Mouse (Mus musculus) spleen, adult 2 months (tissue): ENCODE measurements at regions not wholly inside any gene's neighbourhood (a gene's known extent, or its start where the extent isn't known, plus 50 kb on each side); places are given as distances from the start of the nearest gene placed in this dataset.

Experiments used
- CTCF ChIP-seq: fragments of 200-500 bp; IDR thresholded peaks from 2 replicates; pipeline ENCODE4 v1.5.1; 2011; ENCODE audit warnings: mild to moderate bottlenecking, inconsistent platforms; ENCODE audit not compliant: insufficient read depth, insufficient read length, insufficient replicate concordance; ENCODE audit errors: extremely low read depth
- POLR2A ChIP-seq: fragments of 200-500 bp; IDR thresholded peaks from 2 replicates; pipeline ENCODE4 v1.6.1; 2011; ENCODE audit warnings: low read depth, low read length, inconsistent platforms

DNA sequence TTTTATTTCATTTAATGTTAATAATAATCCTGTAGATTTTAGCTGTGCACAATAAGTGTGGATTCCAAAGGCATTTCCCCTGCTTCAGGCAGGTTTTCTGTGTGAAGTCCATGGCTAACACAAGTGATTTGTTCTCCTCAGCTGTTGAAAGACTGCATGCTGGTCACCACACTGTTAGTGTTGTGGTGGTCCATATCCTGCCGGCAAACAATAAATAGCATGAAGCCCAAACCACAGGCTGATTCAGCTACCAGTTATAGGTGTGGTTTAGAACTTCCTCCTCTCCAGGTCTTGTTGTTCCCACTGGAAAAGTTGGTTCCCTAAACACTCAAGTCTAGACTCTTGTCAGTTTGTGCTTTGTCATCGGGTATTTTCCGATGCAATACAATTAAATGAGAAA lies 497.5 kb downstream of the Plcl1 start:
- TF ChIP-seq POLR2A (no peak), CTCF (no peak)
